Mouse (Mus musculus): Measurements from ENCODE around the gene Pigt.

DNA sequence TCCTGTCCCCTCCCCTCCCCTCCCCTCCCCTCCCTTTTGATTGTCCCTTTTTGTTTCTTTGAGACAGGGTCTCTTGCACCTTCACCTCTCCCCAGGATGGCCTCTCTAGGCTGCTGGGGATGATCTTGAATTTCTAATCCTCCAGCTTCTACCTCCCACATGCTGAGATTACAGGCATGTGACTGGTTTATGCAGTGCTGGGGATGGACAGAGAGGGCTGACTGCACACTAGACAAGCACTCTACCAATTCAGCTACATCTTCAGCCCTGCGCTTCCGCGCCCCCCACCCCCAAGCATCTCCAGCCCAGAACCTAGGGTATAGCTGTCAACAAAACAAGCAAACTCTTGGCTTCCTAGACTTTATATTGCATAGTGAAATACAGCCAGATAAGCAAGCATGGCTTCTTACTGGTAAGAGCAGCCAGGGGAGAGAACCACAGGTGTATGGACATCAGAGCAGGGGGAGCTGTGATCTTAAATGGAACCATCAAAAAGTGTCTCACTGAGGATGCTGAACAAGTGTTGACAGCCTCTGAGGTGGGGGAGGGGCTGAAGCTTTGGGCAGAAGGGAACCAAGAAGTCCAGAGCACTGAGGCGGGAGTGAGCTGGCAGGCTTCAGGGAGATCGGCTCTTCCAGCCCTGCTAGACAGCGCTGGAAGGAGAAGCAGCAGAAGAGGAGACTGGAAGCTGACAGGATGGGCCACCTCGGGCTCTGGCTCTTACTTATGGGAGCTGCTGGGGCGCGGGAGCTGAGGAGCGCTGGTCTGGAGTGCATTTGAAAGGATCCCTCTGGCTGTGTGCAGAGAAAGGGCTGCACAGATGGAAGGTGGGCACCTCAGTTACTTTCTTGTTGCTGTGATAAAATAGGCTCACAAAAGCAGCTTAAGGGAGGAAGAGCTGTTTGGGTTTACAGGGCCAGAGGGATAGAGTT is 52.9 kb downstream of the Pigt start:
- TF ChIP-seq POLR2A (IDR thresholded peaks at IDR 0.05; ENCODE audit: borderline replicate concordance, extremely low read depth, insufficient read depth, insufficient read length, poor library complexity, severe bottlenecking) (no peak), CTCF (IDR thresholded peaks at IDR 0.05; ENCODE audit: borderline replicate concordance, extremely low read depth, insufficient read depth, insufficient read length) (no peak)

Data from brain, embryonic 14.5 days (tissue).